Comparison of ENCODE assay signal across 9 mouse cellular contexts in genomic region chr16:31274084-31274483, GRCm38 (mm10). TPM values are rescaled to one million over a fixed set of nuclear protein-coding genes. Genes with fewer than 3 reads are reported as not detected.
DNase-seq lines count a peak whose midpoint lies in the region; ATAC-seq and TF ChIP-seq lines count a peak whose summit lies in the region.
"Had no signal": no experiment of that assay in that cellular context is flagged by ENCODE, and none has a peak within 500 bp of the region (broad histone marks: within the 10 kb centered on the region; RNA-seq: fewer than 3 reads in every experiment).

No protein-coding gene starts in this region.

- no peak for ATAC-seq in kidney, postnatal 0 days (replicated peaks; ENCODE audit: low FRiP score, low read depth)
- ATAC-seq in hindbrain, postnatal 0 days, result no peak
- no peak for ATAC-seq in neural tube, embryonic 14.5 days (ENCODE audit: low read depth)

- no peaks in the 10 kb centered on the region; the same call in 1 of the 2 replicates for H3K4me1 ChIP-seq in kidney, postnatal 0 days (replicated peaks; ENCODE audit: insufficient read depth, low read length)
- peaks cover 8% of the 10 kb centered on the region for H3K4me1 ChIP-seq in brown adipose tissue, adult 24 weeks (ENCODE audit: control insufficient read depth, insufficient read depth, insufficient read length, low read length)
- peaks cover 17% of the 10 kb centered on the region for H3K4me1 ChIP-seq in hindbrain, postnatal 0 days (ENCODE audit: insufficient read depth, low read length)
- peaks cover 19% of the 10 kb centered on the region; the same call in 1 of the 2 replicates for H3K4me1 ChIP-seq in neural tube, embryonic 14.5 days (ENCODE audit: control insufficient read depth, insufficient read depth, low read length)

- peak overlapping the region; percentile 56 for H3K4me2 ChIP-seq in kidney, postnatal 0 days (ENCODE audit: low read length)
- peak overlapping the region; percentile 70 for H3K4me2 ChIP-seq in hindbrain, postnatal 0 days (ENCODE audit: low read depth, low read length)
- peak overlapping the region; percentile 54 for H3K4me2 ChIP-seq in neural tube, embryonic 14.5 days (ENCODE audit: low read depth, low read length)

- TF ChIP-seq CTCF in kidney, postnatal 0 days (IDR thresholded peaks at IDR 0.05; ENCODE audit: low read depth), result no peak
- TF ChIP-seq CTCF in hindbrain, postnatal 0 days (IDR thresholded peaks at IDR 0.05; ENCODE audit: low read depth), result no peak

- H3K4me3 ChIP-seq in kidney, postnatal 0 days (replicated peaks; ENCODE audit: low read depth, low read length), result peak overlapping the region; percentile 89
- peak overlapping the region; percentile 76 for H3K4me3 ChIP-seq in brown adipose tissue, adult 24 weeks (ENCODE audit: insufficient read depth, low read depth, low read length)
- H3K4me3 ChIP-seq in hindbrain, postnatal 0 days (ENCODE audit: low read length), result peak overlapping the region; percentile 57
- peak overlapping the region; percentile 82 for H3K4me3 ChIP-seq in neural tube, embryonic 14.5 days (ENCODE audit: low read depth, low read length)

- peak; percentile 33 for DNase-seq in kidney, postnatal 0 days (ENCODE audit: low spot score)
- no peak for DNase-seq in kidney, postnatal 4 days
- peak; percentile 19 for DNase-seq in hindbrain, postnatal 0 days (ENCODE audit: low spot score)
- DNase-seq in spleen, postnatal 4 days (ENCODE audit: low spot score in 2 of 2), result no peak
- DNase-seq in gastrocnemius, postnatal 25 days, result no peak
- no peak for DNase-seq in adrenal gland, adult 18-20 months (ENCODE audit: low spot score in 2 of 2)

- H3K27me3 ChIP-seq in kidney, postnatal 0 days (ENCODE audit: insufficient read depth, low read length), result no peaks in the 10 kb centered on the region
- no peaks in the 10 kb centered on the region for H3K27me3 ChIP-seq in hindbrain, postnatal 0 days (ENCODE audit: insufficient read depth, low read length)
- no peaks in the 10 kb centered on the region for H3K27me3 ChIP-seq in neural tube, embryonic 14.5 days (ENCODE audit: control insufficient read depth, insufficient read depth, low read length)

- no peaks in the 10 kb centered on the region for H3K36me3 ChIP-seq in kidney, postnatal 0 days (ENCODE audit: insufficient read depth, low read length)
- no peaks in the 10 kb centered on the region for H3K36me3 ChIP-seq in hindbrain, postnatal 0 days (ENCODE audit: insufficient read depth, low read length)
- no peaks in the 10 kb centered on the region for H3K36me3 ChIP-seq in neural tube, embryonic 14.5 days (ENCODE audit: control insufficient read depth, insufficient read depth, low read length)

- peak overlapping the region; percentile 97 for H3K9ac ChIP-seq in kidney, postnatal 0 days (ENCODE audit: low read depth, low read length)
- H3K9ac ChIP-seq in hindbrain, postnatal 0 days (replicated peaks; ENCODE audit: low read length), result peak overlapping the region; percentile 79
- H3K9ac ChIP-seq in neural tube, embryonic 14.5 days (replicated peaks; ENCODE audit: low read depth, low read length), result peak overlapping the region; percentile 90

- H3K27ac ChIP-seq in kidney, postnatal 0 days, result peak overlapping the region; percentile 94
- peak overlapping the region; percentile 86 for H3K27ac ChIP-seq in brown adipose tissue, adult 24 weeks (replicated peaks; ENCODE audit: low read depth, low read length)
- peak overlapping the region; percentile 85; the same call in 1 of the 2 replicates for H3K27ac ChIP-seq in hindbrain, postnatal 0 days
- H3K27ac ChIP-seq in neural tube, embryonic 14.5 days (ENCODE audit: low read depth, low read length), result peak overlapping the region; percentile 75

- under 1% methylated on average over 6 of the region's 6 CpGs for WGBS in kidney, postnatal 0 days
- whole genome bisulfite sequencing in hindbrain, postnatal 0 days, result 4% methylated on average over 6 of the region's 6 CpGs
- 8% methylated on average over 6 of the region's 6 CpGs for WGBS in neural tube, embryonic 14.5 days

- H3K9me3 ChIP-seq in kidney, postnatal 0 days (replicated peaks; ENCODE audit: low read length), result no peaks in the 10 kb centered on the region
- H3K9me3 ChIP-seq in hindbrain, postnatal 0 days (ENCODE audit: low read length), result no peaks in the 10 kb centered on the region
- H3K9me3 ChIP-seq in neural tube, embryonic 14.5 days (ENCODE audit: control insufficient read depth, low read length), result no peaks in the 10 kb centered on the region

RNA-seq across cellular contexts. Expression of gene Ppp1r2, which starts 1.0 kb away (rescaled TPM):
- polyA plus RNA-seq in kidney, postnatal 0 days (2015; fragmentation: Nextera tagmentation; extraction: Ambion mirVana), result 112 and 118 TPM in 2 replicates
- 47.6 and 54.0 TPM in 2 replicates for polyA plus RNA-seq in brown adipose tissue, adult 24 weeks (2012; ENCODE audit: insufficient read depth, insufficient read length, missing spikeins)
- 53.4 and 59.6 TPM in 2 replicates for total RNA-seq in hindbrain, postnatal 0 days (2014; rRNA removed)
- 104 TPM in 2 replicates for polyA plus RNA-seq in hindbrain, postnatal 0 days (2015; fragmentation: Nextera tagmentation; extraction: Ambion mirVana)
- polyA plus RNA-seq in neural tube, embryonic 14.5 days (2014; fragmentation: Nextera tagmentation; extraction: Ambion mirVana), result 92.3 and 178 TPM in 2 replicates
- total RNA-seq in gastrocnemius, postnatal 25 days (2021), result 10 to 100 TPM; 67.7 to 74.0 TPM
- 10 to 100 TPM; 74.0 to 78.2 TPM for total RNA-seq in adrenal gland, adult 18-20 months (2021)

RNA-seq across cellular contexts. Expression of gene Apod, which starts 40.5 kb away (rescaled TPM):
- 0.64 and 1.9 TPM in 2 replicates for polyA plus RNA-seq in kidney, postnatal 0 days (2015; fragmentation: Nextera tagmentation; extraction: Ambion mirVana)
- 24.1 and 27.9 TPM in 2 replicates for polyA plus RNA-seq in brown adipose tissue, adult 24 weeks (2012; ENCODE audit: insufficient read depth, insufficient read length, missing spikeins)
- total RNA-seq in hindbrain, postnatal 0 days (2014; rRNA removed), result 48.1 and 68.5 TPM in 2 replicates
- polyA plus RNA-seq in hindbrain, postnatal 0 days (2015; fragmentation: Nextera tagmentation; extraction: Ambion mirVana), result 293 and 295 TPM in 2 replicates
- 26.2 and 57.4 TPM in 2 replicates for polyA plus RNA-seq in neural tube, embryonic 14.5 days (2014; fragmentation: Nextera tagmentation; extraction: Ambion mirVana)
- total RNA-seq in gastrocnemius, postnatal 25 days (2021), result 10 to 100 TPM; 22.1 to 22.6 TPM
- 10 to 100 TPM in 1 of 2 experiments, 1 to 10 TPM in 1; 7.3 to 13.7 TPM for total RNA-seq in adrenal gland, adult 18-20 months (2021)
- total RNA-seq: common myeloid progenitor, adult 5-6 weeks had no signal

Comparison
In these comparisons a context has a peak if more than half of its experiments do, and no peak if none do; other contexts are left out.
1. DNase-seq: peak in kidney, postnatal 0 days (single experiment) and hindbrain, postnatal 0 days (single experiment); none in kidney, postnatal 4 days (0 of 2), spleen, postnatal 4 days (0 of 2), gastrocnemius, postnatal 25 days (single experiment) and adrenal gland, adult 18-20 months (0 of 2).
2. Peak in every context shown above with its lines, with median percentiles within 50 percentile points of each other: H3K27ac ChIP-seq, H3K4me2 ChIP-seq, H3K4me3 ChIP-seq and H3K9ac ChIP-seq.